Mouse (Mus musculus): ENCODE results near the gene Tmem229a.

DNA sequence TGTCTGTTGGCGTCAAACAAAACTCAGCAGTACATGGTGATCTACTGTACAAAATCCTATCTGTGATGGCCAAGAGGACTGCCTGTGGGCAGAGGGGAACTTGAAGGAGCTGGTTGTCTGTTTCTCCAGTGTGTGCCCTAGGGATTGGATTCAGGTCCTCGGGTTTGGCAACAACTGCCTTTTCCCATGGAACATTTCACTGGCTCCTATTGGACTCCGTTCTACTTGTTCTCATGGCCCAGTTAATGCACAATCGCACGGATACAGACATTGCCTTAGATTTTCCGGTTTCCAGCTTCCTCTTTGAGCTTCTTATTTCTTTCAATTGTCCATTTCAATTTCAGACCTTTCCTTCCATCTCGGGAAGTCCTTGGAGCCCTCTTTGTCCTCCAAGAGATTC is 11.6 kb upstream of the Tmem229a start:
- TF ChIP-seq CTCF (IDR thresholded peaks at IDR 0.05; ENCODE audit: low read depth, low read length) (no peak), POLR2A (IDR thresholded peaks at IDR 0.05; ENCODE audit: extremely low read depth, insufficient read depth, low read length) (no peak)

Data from liver, adult 2 months (tissue).